Mouse (Mus musculus) olfactory bulb, adult 2 months (tissue): ENCODE results near the gene Mrtfa.

Experiments
- CTCF ChIP-seq: fragments of 200-500 bp; IDR thresholded peaks from 2 replicates; pipeline ENCODE4 v1.5.1; 2012; ENCODE audit warnings: low read depth, mild to moderate bottlenecking, low read length, moderate library complexity; ENCODE audit not compliant: insufficient read depth
- POLR2A ChIP-seq: fragments of 200-500 bp; IDR thresholded peaks from 2 replicates; pipeline ENCODE4 v1.6.1; 2012; ENCODE audit warnings: mild to moderate bottlenecking, low read depth, low read length, moderate library complexity; ENCODE audit not compliant: insufficient read depth

DNA sequence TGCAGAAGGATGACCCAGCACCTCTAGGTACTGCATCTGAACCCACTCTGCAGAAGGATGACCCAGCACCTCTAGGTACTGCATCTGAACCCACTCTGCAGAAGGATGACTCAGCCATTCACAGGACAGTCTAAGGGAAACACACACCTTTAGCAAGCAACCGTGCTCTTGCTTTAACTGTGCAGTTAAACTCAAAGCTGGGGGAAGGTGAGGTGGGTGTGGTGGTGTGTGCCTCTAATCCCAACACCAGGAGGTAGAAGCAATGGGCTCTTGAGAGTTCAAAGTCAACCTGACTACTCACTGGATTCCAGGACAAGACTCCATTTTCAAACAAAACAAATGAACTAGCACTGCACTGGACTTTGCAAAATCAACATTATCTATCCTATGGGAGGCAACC, 5.6 kb downstream of the Mrtfa start:
- TF ChIP-seq CTCF (no peak), POLR2A (no peak)
